Mouse (Mus musculus) forebrain, embryonic 12.5 days (tissue): ENCODE measurements around the gene Postn. TPM values are rescaled to one million over a fixed set of nuclear protein-coding genes. Genes with fewer than 3 reads are reported as not detected.

Experiments
- ATAC-seq: fragments of 200-750 bp; cut with Nextera tagmentation; 2 replicates; pipeline ENCODE4 v1.8.0; 2017; ENCODE audit warnings: moderate TSS enrichment; ENCODE audit not compliant: low FRiP score
- H3K27ac ChIP-seq: fragments of 300-500 bp; sonication (generic); 2 replicates; pipeline ENCODE4 v1.5.1; 2016; ENCODE audit warnings: mild to moderate bottlenecking
- H3K27me3 ChIP-seq: fragments of 300-500 bp; sonication (generic); 2 replicates; pipeline ENCODE4 v1.6.1; 2016; ENCODE audit warnings: mild to moderate bottlenecking
- H3K36me3 ChIP-seq: fragments of 300-500 bp; sonication (generic); replicated peaks from 2 replicates; pipeline ENCODE4 v1.6.1; 2016; ENCODE audit warnings: mild to moderate bottlenecking
- H3K4me1 ChIP-seq: fragments of 300-500 bp; sonication (generic); 2 replicates; pipeline ENCODE4 v1.6.1; 2016
- H3K4me2 ChIP-seq: fragments of 300-500 bp; sonication (generic); 2 replicates; pipeline ENCODE4 v1.6.1; 2016; ENCODE audit warnings: mild to moderate bottlenecking, moderate library complexity
- H3K4me3 ChIP-seq: fragments of 300-500 bp; sonication (generic); replicated peaks from 2 replicates; pipeline ENCODE4 v1.5.1; 2016; ENCODE audit warnings: mild to moderate bottlenecking
- H3K9ac ChIP-seq: fragments of 300-500 bp; sonication (generic); 2 replicates; pipeline ENCODE4 v1.6.1; 2016; ENCODE audit warnings: mild to moderate bottlenecking
- H3K9me3 ChIP-seq: fragments of 300-500 bp; sonication (generic); 2 replicates; pipeline ENCODE4 v1.6.1; 2016
- WGBS: fragments of 180-500 bp; shearing (Covaris S2); methylation state at CpG from one replicate; pipeline ENCODE4 v1.1.7; 2016; 5-methylcytosine and 5-hydroxymethylcytosine counted together
- polyA plus RNA-seq: library from polyadenylated mRNA; unstranded; fragments of >200 nt; fragmentation: Nextera tagmentation; extraction: Ambion mirVana; gene quantifications from 2 replicates; pipeline ENCODE4 v1.2.1, GENCODE M21; 2016

The Postn gene
- polyA plus RNA-seq, 1 experiment from 2014 or later: 15.0 TPM

- 39% methylated on average over 2 of the region's 2 CpGs for WGBS
- no peak for ATAC-seq
Measured at GRCm38 (mm10) chr3:54399321-54399720, 38.4 kb downstream of the Postn start.

GRCm38 (mm10) chr3:54399911-54400310, 39.0 kb downstream of the Postn start:
- WGBS: 75% methylated on average over 2 of the region's 2 CpGs
- no peaks in the 10 kb centered on the region for H3K27me3 ChIP-seq
- no peaks in the 10 kb centered on the region for H3K9me3 ChIP-seq
- no peak overlapping the region for H3K9ac ChIP-seq
- no peak overlapping the region for H3K27ac ChIP-seq
- no peaks in the 10 kb centered on the region for H3K36me3 ChIP-seq
- no peaks in the 10 kb centered on the region for H3K4me1 ChIP-seq
- no peak for ATAC-seq
- H3K4me2 ChIP-seq: no peak overlapping the region
- no peak overlapping the region for H3K4me3 ChIP-seq

More at GRCm38 (mm10) chr3:54399321-54399720, 38.4 kb downstream of the Postn start:
- Histone ChIP-seq H3K4me1 (no peaks in the 10 kb centered on the region), H3K4me2 (no peak overlapping the region), H3K36me3 (no peaks in the 10 kb centered on the region), H3K27me3 (no peaks in the 10 kb centered on the region), H3K9me3 (no peaks in the 10 kb centered on the region), H3K27ac (no peak overlapping the region), H3K9ac (no peak overlapping the region), H3K4me3 (no peak overlapping the region)

GRCm38 (mm10) chr3:54400617-54401016, 39.7 kb downstream of the Postn start:
- H3K36me3 ChIP-seq: no peaks in the 10 kb centered on the region
- no peaks in the 10 kb centered on the region for H3K27me3 ChIP-seq
- H3K9ac ChIP-seq: no peak overlapping the region
- WGBS: 82% methylated on average over 1 of the region's 1 CpGs
- no peak for ATAC-seq
- H3K9me3 ChIP-seq: no peaks in the 10 kb centered on the region
- no peaks in the 10 kb centered on the region for H3K4me1 ChIP-seq
- H3K4me2 ChIP-seq: no peak overlapping the region
- H3K4me3 ChIP-seq: no peak overlapping the region
- H3K27ac ChIP-seq: no peak overlapping the region

- WGBS: 88% methylated on average over 5 of the region's 5 CpGs
- no peak overlapping the region for H3K9ac ChIP-seq
- H3K4me2 ChIP-seq: no peak overlapping the region
- no peaks in the 10 kb centered on the region for H3K27me3 ChIP-seq
- no peak for ATAC-seq
- no peaks in the 10 kb centered on the region for H3K4me1 ChIP-seq
- H3K9me3 ChIP-seq: no peaks in the 10 kb centered on the region
- no peaks in the 10 kb centered on the region for H3K36me3 ChIP-seq
- H3K27ac ChIP-seq: no peak overlapping the region
- no peak overlapping the region for H3K4me3 ChIP-seq
Measured at GRCm38 (mm10) chr3:54401706-54402105, 40.8 kb downstream of the Postn start.

- 78% methylated on average over 3 of the region's 3 CpGs for WGBS
- Histone ChIP-seq H3K27ac (no peak overlapping the region), H3K9ac (no peak overlapping the region), H3K4me1 (no peaks in the 10 kb centered on the region), H3K9me3 (no peaks in the 10 kb centered on the region), H3K4me3 (no peak overlapping the region), H3K4me2 (no peak overlapping the region), H3K27me3 (no peaks in the 10 kb centered on the region), H3K36me3 (no peaks in the 10 kb centered on the region)
- ATAC-seq: no peak
Measured at GRCm38 (mm10) chr3:54403791-54404190, 42.9 kb downstream of the Postn start.

DNA sequence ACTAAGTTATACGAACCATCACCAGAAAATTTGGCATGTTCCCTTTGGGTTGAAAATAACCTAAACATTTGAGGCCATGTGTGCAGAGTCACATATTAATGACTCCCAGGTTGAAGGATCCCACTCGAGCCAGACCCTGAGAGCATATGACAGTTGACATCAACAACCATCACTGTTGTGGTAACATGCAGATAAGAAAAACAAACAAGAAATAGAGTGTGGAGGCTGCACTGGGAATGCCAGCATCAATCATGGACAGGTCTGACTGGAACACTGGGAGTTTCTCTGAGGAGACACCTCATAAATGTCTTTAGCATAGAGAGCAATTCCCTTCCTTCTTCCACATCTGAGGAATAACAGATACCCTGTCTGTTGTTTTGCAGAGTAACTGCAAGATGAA, 45.7 kb downstream of the Postn start:
- H3K4me2 ChIP-seq: no peak overlapping the region
- H3K27ac ChIP-seq: no peak overlapping the region
- no peaks in the 10 kb centered on the region for H3K9me3 ChIP-seq
- H3K4me3 ChIP-seq: no peak overlapping the region
- no peaks in the 10 kb centered on the region for H3K27me3 ChIP-seq
- no peaks in the 10 kb centered on the region for H3K36me3 ChIP-seq
- no peak for ATAC-seq
- WGBS: 72% methylated on average over 2 of the region's 2 CpGs
- no peaks in the 10 kb centered on the region for H3K4me1 ChIP-seq
- no peak overlapping the region for H3K9ac ChIP-seq

DNA sequence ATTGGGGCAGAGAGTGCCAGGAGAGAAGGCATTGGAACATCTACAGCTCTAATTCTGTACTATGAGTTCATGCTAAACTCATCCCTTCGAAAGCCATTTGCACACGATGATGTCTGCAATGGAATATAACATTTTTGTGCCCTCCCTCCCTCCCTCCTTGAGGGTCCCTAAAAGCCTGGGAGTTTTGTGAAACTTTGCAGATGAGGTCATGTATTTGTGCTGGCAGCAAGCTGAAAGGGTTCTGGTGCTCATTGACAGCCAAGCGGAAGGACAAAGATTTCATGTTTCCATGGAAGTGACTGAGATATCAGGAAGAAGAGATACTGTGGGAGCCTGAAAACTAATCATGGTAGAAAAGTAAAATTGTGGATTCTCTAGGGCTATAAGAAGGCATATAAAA, 50.1 kb downstream of the Postn start:
- Histone ChIP-seq H3K4me3 (no peak overlapping the region), H3K4me2 (no peak overlapping the region), H3K9me3 (no peaks in the 10 kb centered on the region), H3K9ac (no peak overlapping the region), H3K27ac (no peak overlapping the region), H3K4me1 (no peaks in the 10 kb centered on the region), H3K36me3 (no peaks in the 10 kb centered on the region), H3K27me3 (no peaks in the 10 kb centered on the region)
- 87% methylated on average over 3 of the region's 3 CpGs for WGBS
- ATAC-seq: no peak

DNA sequence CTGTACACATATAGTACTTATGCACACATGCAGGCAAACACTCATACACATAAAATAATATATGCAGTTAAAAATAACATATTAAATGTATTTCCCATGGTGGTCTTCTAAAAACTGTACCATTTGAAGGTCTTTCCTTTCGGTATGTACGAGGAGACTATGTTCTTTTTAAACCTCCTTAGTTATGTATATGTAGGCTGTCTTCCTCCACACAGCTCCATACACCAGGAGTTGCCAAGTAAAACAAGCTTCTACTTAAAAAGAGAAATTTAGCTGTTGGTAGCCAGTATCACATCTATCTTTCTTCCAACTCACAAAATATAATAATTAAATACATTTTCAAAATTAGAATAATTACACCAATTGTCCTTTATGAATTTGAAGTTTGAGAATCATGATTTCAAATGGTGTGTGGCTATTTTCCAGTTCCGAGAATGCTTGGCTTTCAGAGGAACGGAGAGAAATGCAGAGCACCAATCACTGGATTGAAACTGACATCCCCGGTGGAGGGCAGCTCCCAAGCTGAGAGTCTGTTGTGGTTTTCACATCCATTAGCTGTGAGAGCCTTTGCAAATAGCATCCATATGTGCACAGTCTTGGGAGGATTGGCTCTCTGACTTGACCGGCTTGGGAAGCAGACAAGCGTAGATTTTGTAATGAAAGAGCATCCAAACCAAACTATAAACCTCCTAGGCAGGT, 52.1 kb downstream of the Postn start:
- no peaks in the 10 kb centered on the region for H3K36me3 ChIP-seq
- H3K4me2 ChIP-seq: no peak overlapping the region
- no peak for ATAC-seq
- H3K27me3 ChIP-seq: no peaks in the 10 kb centered on the region
- H3K9me3 ChIP-seq: no peaks in the 10 kb centered on the region
- no peak overlapping the region for H3K27ac ChIP-seq
- 82% methylated on average over 7 of the region's 7 CpGs for WGBS
- H3K9ac ChIP-seq: no peak overlapping the region
- H3K4me1 ChIP-seq: peaks cover 4% of the 10 kb centered on the region; the same call in 1 of the 2 replicates
- H3K4me3 ChIP-seq: no peak overlapping the region

- Histone ChIP-seq H3K27ac (no peak overlapping the region), H3K4me2 (no peak overlapping the region), H3K4me1 (peaks cover 8% of the 10 kb centered on the region; the same call in 1 of the 2 replicates), H3K9ac (no peak overlapping the region), H3K36me3 (no peaks in the 10 kb centered on the region), H3K4me3 (no peak overlapping the region), H3K27me3 (no peaks in the 10 kb centered on the region), H3K9me3 (no peaks in the 10 kb centered on the region)
- WGBS: 84% methylated on average over 1 of the region's 1 CpGs
- no peak for ATAC-seq
Measured at GRCm38 (mm10) chr3:54413584-54413897, 52.6 kb downstream of the Postn start.

DNA sequence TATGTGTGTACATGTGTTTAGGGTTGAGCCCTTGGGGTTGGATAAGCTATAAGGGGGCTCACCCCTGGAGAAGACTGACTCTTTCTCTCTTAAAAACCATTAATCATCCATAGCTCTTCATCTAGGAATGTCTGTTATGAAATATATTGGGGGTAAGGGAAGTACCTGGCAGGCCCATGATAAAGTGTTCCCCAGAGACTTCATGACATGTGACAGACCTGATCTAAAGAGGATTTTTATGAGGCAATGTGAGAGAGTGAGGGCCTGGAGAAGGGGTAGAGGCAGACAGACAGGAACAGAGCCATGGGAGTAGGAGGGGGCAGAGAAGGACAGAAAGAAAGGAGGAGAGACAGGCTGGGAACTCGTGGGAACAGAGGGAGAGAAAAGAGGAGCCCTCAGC, 53.5 kb downstream of the Postn start:
- Histone ChIP-seq H3K27ac (no peak overlapping the region), H3K4me2 (no peak overlapping the region), H3K9me3 (no peaks in the 10 kb centered on the region), H3K4me1 (peaks cover 8% of the 10 kb centered on the region; the same call in 1 of the 2 replicates), H3K9ac (no peak overlapping the region), H3K4me3 (no peak overlapping the region), H3K36me3 (no peaks in the 10 kb centered on the region), H3K27me3 (no peaks in the 10 kb centered on the region)
- 85% methylated on average over 1 of the region's 1 CpGs for WGBS
- no peak for ATAC-seq

- Histone ChIP-seq H3K27ac (no peak overlapping the region), H3K4me1 (peaks cover 8% of the 10 kb centered on the region; the same call in 1 of the 2 replicates), H3K27me3 (no peaks in the 10 kb centered on the region), H3K4me2 (no peak overlapping the region), H3K4me3 (no peak overlapping the region), H3K36me3 (no peaks in the 10 kb centered on the region), H3K9me3 (no peaks in the 10 kb centered on the region), H3K9ac (no peak overlapping the region)
- WGBS: 50% methylated on average over 6 of the region's 6 CpGs
- no peak for ATAC-seq
Measured at GRCm38 (mm10) chr3:54417833-54418386, 57.0 kb downstream of the Postn start.

DNA sequence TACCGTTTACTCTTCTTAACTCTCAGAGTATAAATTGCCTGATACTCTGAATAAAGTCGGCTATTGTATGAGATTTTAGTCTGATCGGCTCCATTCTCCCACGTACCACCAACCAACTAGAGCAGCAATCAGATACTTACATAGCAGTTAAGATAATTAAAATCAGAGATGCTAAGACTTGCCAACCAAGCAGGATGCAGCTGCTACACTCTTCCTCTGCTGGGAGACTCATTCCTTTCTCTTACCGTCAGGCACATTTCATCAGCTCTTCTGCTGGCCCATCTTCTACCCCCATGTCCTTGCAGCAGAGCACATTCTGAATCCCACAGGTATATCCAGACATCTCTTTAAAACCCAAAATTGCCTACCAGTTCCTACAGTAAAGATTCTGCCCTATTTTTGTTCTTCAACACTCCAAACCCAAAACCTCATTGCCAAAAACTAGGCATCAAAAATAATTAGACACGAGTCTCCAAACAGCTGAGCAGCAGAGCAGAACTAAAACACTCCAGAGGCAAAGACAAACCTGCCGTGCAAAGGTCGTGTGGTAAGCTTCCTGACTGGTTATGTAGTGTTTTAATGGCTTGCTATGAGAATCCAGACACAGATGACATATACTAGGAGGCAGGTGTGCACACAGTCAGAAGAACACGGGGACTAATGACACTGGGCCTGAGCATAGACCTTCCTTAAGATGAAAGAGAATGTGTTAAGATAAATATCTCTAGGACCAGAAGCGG, 59.5 kb downstream of the Postn start:
- Histone ChIP-seq H3K27ac (no peak overlapping the region), H3K36me3 (no peaks in the 10 kb centered on the region), H3K9me3 (no peaks in the 10 kb centered on the region), H3K27me3 (no peaks in the 10 kb centered on the region), H3K9ac (no peak overlapping the region), H3K4me2 (no peak overlapping the region), H3K4me1 (peaks cover 8% of the 10 kb centered on the region; the same call in 1 of the 2 replicates), H3K4me3 (no peak overlapping the region)
- WGBS: 83% methylated on average over 10 of the region's 10 CpGs
- ATAC-seq: no peak

DNA sequence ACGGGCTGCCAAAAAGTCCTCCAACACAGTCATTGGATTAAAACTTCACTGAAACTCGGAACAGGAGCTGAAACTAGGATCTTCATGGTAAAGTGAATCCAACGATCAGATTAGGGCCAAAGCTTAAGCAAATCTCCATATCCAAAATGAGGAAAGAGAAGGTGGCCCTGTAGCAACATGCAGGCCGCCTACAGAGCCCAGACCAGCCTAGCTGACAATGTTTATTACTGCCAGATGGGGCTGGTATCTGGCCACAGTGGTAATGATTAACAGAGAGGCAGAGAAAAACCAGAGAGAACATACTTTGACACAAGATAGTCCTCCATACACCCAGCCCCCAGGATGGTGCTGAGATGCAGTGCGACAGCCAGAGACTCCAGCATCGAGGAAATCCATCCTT, 60.1 kb downstream of the Postn start:
- ATAC-seq: no peak
- Histone ChIP-seq H3K4me3 (no peak overlapping the region), H3K9ac (no peak overlapping the region), H3K36me3 (no peaks in the 10 kb centered on the region), H3K9me3 (no peaks in the 10 kb centered on the region), H3K4me1 (peaks cover 8% of the 10 kb centered on the region; the same call in 1 of the 2 replicates), H3K27me3 (no peaks in the 10 kb centered on the region), H3K27ac (no peak overlapping the region), H3K4me2 (no peak overlapping the region)
- 82% methylated on average over 6 of the region's 6 CpGs for WGBS
